Mouse (Mus musculus) erythroblast, embryonic 14.5 days (primary cell): Measurements from ENCODE around the gene Zc3h12c.

Experiments used
- GATA1 ChIP-seq: IDR thresholded peaks from 2 replicates; pipeline ENCODE4 v1.6.1; 2012; ENCODE audit warnings: low read length, inconsistent platforms, mixed read lengths
- TAL1 ChIP-seq: IDR thresholded peaks from 3 replicates; pipeline ENCODE4 v1.6.1; 2012; ENCODE audit warnings: low read length, inconsistent platforms, mixed read lengths

DNA sequence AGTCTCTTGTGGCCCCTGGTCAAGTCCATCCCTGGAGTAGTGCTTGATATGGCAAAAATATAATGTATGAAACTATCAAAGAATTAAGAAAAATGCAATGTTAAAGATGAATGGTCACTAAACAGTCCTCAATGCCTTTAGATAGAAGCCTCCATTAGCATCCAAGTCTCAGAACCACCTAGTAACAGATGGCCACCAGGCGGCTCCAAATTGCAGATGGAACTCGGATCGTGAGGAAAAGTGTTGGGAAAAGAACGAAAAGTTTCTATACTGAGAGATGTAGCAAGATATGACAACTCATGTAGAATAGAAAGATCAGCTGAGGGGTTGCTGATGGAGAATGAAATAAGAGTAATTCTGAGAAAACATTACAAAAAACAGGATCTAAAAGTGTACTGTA lies 38.0 kb downstream of the Zc3h12c start:
- TF ChIP-seq TAL1, result no peak
- TF ChIP-seq GATA1, result no peak
